Mouse (Mus musculus) CH12.LX (cell line): ENCODE measurements at regions not wholly inside any gene's neighbourhood (a gene's known extent, or its start where the extent isn't known, plus 50 kb on each side); places are given as distances from the start of the nearest gene placed in this dataset.

Experiments
- DNase-seq: peaks from one replicate; pipeline ENCODE4 v3.0.0-alpha.2; 2013; ENCODE audit errors: extremely low read depth
- H3K27ac ChIP-seq: 2 replicates; pipeline ENCODE4 v1.5.1; 2012; ENCODE audit warnings: low read depth, mild to moderate bottlenecking, control low read depth, moderate library complexity; ENCODE audit not compliant: insufficient read depth
- H3K27me3 ChIP-seq: replicated peaks from 2 replicates; pipeline ENCODE3; 2012; ENCODE audit warnings: inconsistent platforms
- H3K36me3 ChIP-seq, 2 experiments: replicated peaks in 1 of 2; 2 replicates each; pipeline versions ENCODE3 to v1.6.1; 2012; ENCODE audit warnings: inconsistent platforms in 1 of 2, low read length in 1 of 2, mild to moderate bottlenecking in 1 of 2, mixed read lengths in 1 of 2, moderate library complexity in 1 of 2; ENCODE audit not compliant: control insufficient read depth in 1 of 2, insufficient read depth in 1 of 2
- H3K4me1 ChIP-seq, 2 experiments: 2 replicates each; pipeline ENCODE4 v1.6.1; 2012; ENCODE audit warnings: inconsistent platforms in 1 of 2, moderate library complexity in 1 of 2; ENCODE audit not compliant: insufficient read depth in 2 of 2, control insufficient read depth in 1 of 2
- H3K4me2 ChIP-seq: 2 replicates; pipeline ENCODE4 v1.6.1; 2012; ENCODE audit warnings: low read depth, mild to moderate bottlenecking, control low read depth; ENCODE audit not compliant: poor library complexity, insufficient read depth, severe bottlenecking
- H3K4me3 ChIP-seq, 3 experiments: fragments of 150-350 bp in 1 of 3; sonication (generic) in 1 of 3; replicated peaks in 1 of 3; 2 replicates each; pipeline versions ENCODE3 to v1.5.1; 2011 to 2012; ENCODE audit warnings: low read depth in 2 of 3, low read length in 2 of 3, mild to moderate bottlenecking in 2 of 3, moderate library complexity in 2 of 3, control low read depth in 1 of 3, improper control_type of control experiment in 1 of 3, inconsistent platforms in 1 of 3, mixed read lengths in 1 of 3; ENCODE audit not compliant: poor library complexity in 1 of 3
- H3K79me2 ChIP-seq: replicated peaks from 2 replicates; pipeline ENCODE4 v1.6.1; 2012; ENCODE audit warnings: mild to moderate bottlenecking, moderate library complexity; ENCODE audit not compliant: control insufficient read depth, poor library complexity, insufficient read depth, severe bottlenecking; ENCODE audit errors: extremely low read depth
- H3K9ac ChIP-seq: 2 replicates; pipeline ENCODE4 v1.6.1; 2012; ENCODE audit warnings: low read depth, mild to moderate bottlenecking, control low read depth, moderate library complexity; ENCODE audit not compliant: insufficient read depth
- H3K9me3 ChIP-seq: replicated peaks from 2 replicates; pipeline ENCODE3; 2012; ENCODE audit warnings: low read length, inconsistent platforms, mixed read lengths
- BHLHE40 ChIP-seq: IDR thresholded peaks from 2 replicates; pipeline ENCODE4 v1.6.1; 2011; ENCODE audit warnings: mild to moderate bottlenecking, low read depth, low read length, improper control_type of control experiment
- CHD1 ChIP-seq: IDR thresholded peaks from 2 replicates; pipeline ENCODE4 v1.6.1; 2012; ENCODE audit warnings: low read depth, low read length, improper control_type of control experiment, inconsistent platforms
- CHD2 ChIP-seq: IDR thresholded peaks from 2 replicates; pipeline ENCODE4 v1.6.1; 2011; ENCODE audit warnings: low read length, improper control_type of control experiment
- E2F4 ChIP-seq: IDR thresholded peaks from 2 replicates; pipeline ENCODE4 v1.6.1; 2011; ENCODE audit warnings: low read depth, low read length, improper control_type of control experiment; ENCODE audit not compliant: insufficient replicate concordance
- EP300 ChIP-seq: IDR thresholded peaks from 2 replicates; pipeline ENCODE4 v1.6.1; 2011; ENCODE audit warnings: low read length, improper control_type of control experiment
- GABPA ChIP-seq: IDR thresholded peaks from 2 replicates; pipeline ENCODE4 v1.6.1; 2012; ENCODE audit warnings: low read depth, low read length, improper control_type of control experiment, inconsistent platforms; ENCODE audit not compliant: insufficient replicate concordance
- IRF4 ChIP-seq: IDR thresholded peaks from 2 replicates; pipeline ENCODE4 v1.6.1; 2014; ENCODE audit warnings: low read depth, mild to moderate bottlenecking, inconsistent platforms, low read length, improper control_type of control experiment
- KAT2A ChIP-seq: IDR thresholded peaks from 2 replicates; pipeline ENCODE4 v1.6.1; 2012; ENCODE audit warnings: low read length, improper control_type of control experiment, inconsistent platforms; ENCODE audit not compliant: insufficient replicate concordance
- MAFK ChIP-seq: IDR thresholded peaks from 2 replicates; pipeline ENCODE4 v1.6.1; 2011; ENCODE audit warnings: low read length, improper control_type of control experiment; ENCODE audit not compliant: insufficient replicate concordance
- MEF2A ChIP-seq: IDR thresholded peaks from 2 replicates; pipeline ENCODE4 v1.6.1; 2014; ENCODE audit warnings: low read depth, mild to moderate bottlenecking, inconsistent platforms, low read length, improper control_type of control experiment, borderline replicate concordance
- NRF1 ChIP-seq: IDR thresholded peaks from 2 replicates; pipeline ENCODE4 v1.6.1; 2014; ENCODE audit warnings: low read depth, mild to moderate bottlenecking, inconsistent platforms, low read length, improper control_type of control experiment, moderate library complexity
- SIN3A ChIP-seq: IDR thresholded peaks from 2 replicates; pipeline ENCODE4 v1.6.1; 2012; ENCODE audit warnings: low read length, improper control_type of control experiment, inconsistent platforms
- TBP ChIP-seq: conservative IDR thresholded peaks from 2 replicates; pipeline ENCODE4 v1.6.1; 2011; ENCODE audit warnings: low read depth, low read length, improper control_type of control experiment
- TCF12 ChIP-seq: IDR thresholded peaks from 2 replicates; pipeline ENCODE4 v1.6.1; 2014; ENCODE audit warnings: low read depth, mild to moderate bottlenecking, inconsistent platforms, low read length, improper control_type of control experiment
- ZKSCAN1 ChIP-seq: IDR thresholded peaks from 2 replicates; pipeline ENCODE4 v1.6.1; 2012; ENCODE audit warnings: low read depth, inconsistent platforms, low read length, improper control_type of control experiment, borderline replicate concordance
- ZMIZ1 ChIP-seq: IDR thresholded peaks from 2 replicates; pipeline ENCODE4 v1.6.1; 2012; ENCODE audit warnings: low read depth, mild to moderate bottlenecking, inconsistent platforms, low read length, improper control_type of control experiment
- ZNF384 ChIP-seq: IDR thresholded peaks from 2 replicates; pipeline ENCODE4 v1.6.1; 2012; ENCODE audit warnings: low read depth, low read length, improper control_type of control experiment, inconsistent platforms
- dilution Hi-C: fragments of 300-500 bp; cut with MboI; formaldehyde crosslinking; loops from 2 replicates; pipeline ENCODE4 v1.14.3; 2020; ENCODE audit warnings: low sequenced_read_pairs; ENCODE audit not compliant: extremely low pct_unique_long_range_greater_than_20kb, extremely low pct_ligation_motif_present
- in situ Hi-C: fragments of 300-500 bp; cut with MboI; formaldehyde crosslinking; loops from 3 replicates; pipeline ENCODE4 v1.14.3; 2019; ENCODE audit warnings: low sequenced_read_pairs, low pct_ligation_motif_present, low pct_unique_long_range_greater_than_20kb, mixed read lengths

GRCm38 (mm10) chr13:26594313-26594712 lies 175.7 kb downstream of the Hdgfl1 start:
- Histone ChIP-seq H3K9me3 (no peaks in the 10 kb centered on the region), H3K4me1 (no peaks in the 10 kb centered on the region), H3K27me3 (no peaks in the 10 kb centered on the region)
- in situ Hi-C loops, result no loop called here
- dilution Hi-C loops, result no loop called here
- TF ChIP-seq BHLHE40 (no peak), ZKSCAN1 (no peak), CHD2 (no peak), NRF1 (no peak), E2F4 (no peak), MEF2A (no peak), KAT2A (no peak), GABPA (no peak), TBP (no peak), ZNF384 (no peak), CHD1 (no peak), SIN3A (no peak), IRF4 (no peak)
- TF ChIP-seq, all 38 proteins: peak for 0
- no peak for DNase-seq
- no peaks in the 10 kb centered on the region for H3K79me2 ChIP-seq
- no peaks in the 10 kb centered on the region for H3K36me3 ChIP-seq
- H3K4me3 ChIP-seq, result no peak overlapping the region
- no peak overlapping the region for H3K4me2 ChIP-seq
- H3K9ac ChIP-seq, result no peak overlapping the region
- no peak overlapping the region for H3K27ac ChIP-seq

DNA sequence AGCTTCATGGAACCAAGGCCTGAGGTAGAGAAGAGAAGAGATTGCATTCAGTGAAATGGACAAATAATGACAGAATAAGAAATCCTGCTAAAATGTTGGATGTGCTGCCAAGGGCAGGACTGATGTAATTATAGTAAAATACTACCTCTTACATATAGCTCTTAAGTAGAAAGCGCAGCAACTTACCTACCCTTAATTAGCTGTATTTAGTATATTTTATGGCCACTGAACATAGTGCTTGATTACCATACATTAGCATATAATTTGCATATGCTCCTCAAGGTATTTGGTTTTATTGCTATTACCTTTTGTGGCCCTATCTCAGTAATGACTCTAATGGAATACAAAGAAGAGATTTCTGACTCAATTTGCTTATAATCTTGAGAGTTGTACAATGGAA lies 176.2 kb downstream of the Hdgfl1 start:
- no peaks in the 10 kb centered on the region for H3K9me3 ChIP-seq
- no peaks in the 10 kb centered on the region for H3K4me1 ChIP-seq
- no peak overlapping the region for H3K4me2 ChIP-seq
- no peak for TF ChIP-seq EP300
- in situ Hi-C loops, result no loop called here
- H3K79me2 ChIP-seq, result no peaks in the 10 kb centered on the region
- no peak overlapping the region for H3K4me3 ChIP-seq
- H3K27ac ChIP-seq, result no peak overlapping the region
- dilution Hi-C loops, result no loop called here
- no peaks in the 10 kb centered on the region for H3K27me3 ChIP-seq
- H3K36me3 ChIP-seq, result no peaks in the 10 kb centered on the region
- DNase-seq, result no peak
- H3K9ac ChIP-seq, result no peak overlapping the region

- dilution Hi-C loops (no loop called here), in situ Hi-C loops (no loop called here)
- TF ChIP-seq TCF12 (no peak), CHD2 (no peak), ZMIZ1 (no peak), NRF1 (no peak), MAFK (no peak), ZNF384 (no peak), IRF4 (no peak), BHLHE40 (no peak)
- Histone ChIP-seq H3K79me2 (no peaks in the 10 kb centered on the region), H3K4me2 (no peak overlapping the region), H3K9me3 (no peaks in the 10 kb centered on the region), H3K9ac (no peak overlapping the region), H3K4me1 (no peaks in the 10 kb centered on the region), H3K27me3 (no peaks in the 10 kb centered on the region), H3K4me3 (no peak overlapping the region), H3K27ac (no peak overlapping the region), H3K36me3 (no peaks in the 10 kb centered on the region)
- DNase-seq, result no peak
Measured at GRCm38 (mm10) chr13:26575890-26576543, 193.9 kb downstream of the Hdgfl1 start.
